Mouse (Mus musculus) E14TG2a.4 (cell line): ENCODE results near the gene Ginm1.

Experiments used
- H3K27me3 ChIP-seq: 2 replicates; pipeline ENCODE4 v1.6.1; 2014; ENCODE audit warnings: low read length, control low read depth; ENCODE audit not compliant: insufficient read depth
- H3K36me3 ChIP-seq: 2 replicates; pipeline ENCODE4 v1.6.1; 2014; ENCODE audit warnings: low read length, control low read depth; ENCODE audit not compliant: insufficient read depth
- H3K4me1 ChIP-seq: replicated peaks from 2 replicates; pipeline ENCODE4 v1.6.1; 2014; ENCODE audit warnings: low read depth, low read length, control low read depth
- H3K4me3 ChIP-seq: replicated peaks from 2 replicates; pipeline ENCODE4 v1.5.1; 2014; ENCODE audit warnings: mild to moderate bottlenecking, low read length
- H3K9me3 ChIP-seq: 2 replicates; pipeline ENCODE4 v1.6.1; 2014; ENCODE audit warnings: low read length, control low read depth
- CTCF ChIP-seq: conservative IDR thresholded peaks from 2 replicates; pipeline ENCODE4 v1.5.1; 2014; ENCODE audit warnings: low read length
- NANOG ChIP-seq: IDR thresholded peaks from 2 replicates; pipeline ENCODE4 v1.6.1; 2014; ENCODE audit warnings: borderline replicate concordance, low read length, mixed read lengths
- POU5F1 ChIP-seq: IDR thresholded peaks from 2 replicates; pipeline ENCODE4 v1.6.1; 2014; ENCODE audit warnings: low read length, borderline replicate concordance

The Ginm1 gene

DNA sequence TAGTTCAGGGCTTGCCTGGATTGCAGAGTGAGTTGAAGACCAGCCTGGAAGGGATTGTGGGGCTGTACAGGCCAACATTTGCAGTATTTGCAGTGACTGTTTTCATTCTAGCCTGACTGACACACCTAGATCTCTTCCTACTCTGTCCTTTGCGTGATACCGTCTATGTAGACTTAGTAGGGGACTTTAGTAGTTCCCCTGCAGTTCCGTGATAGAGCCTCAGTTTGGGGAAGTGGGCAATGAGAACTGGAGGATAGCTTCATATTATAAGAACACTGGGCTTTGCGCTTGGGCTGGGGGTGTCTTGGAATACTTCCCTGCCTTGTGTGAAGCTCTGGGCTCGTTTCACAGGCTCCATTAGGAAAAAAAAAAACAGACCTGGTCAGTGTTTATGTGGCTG, 27.5 kb upstream of the Ginm1 start:
- no peaks in the 10 kb centered on the region for H3K9me3 ChIP-seq
- no peaks in the 10 kb centered on the region for H3K27me3 ChIP-seq
- peaks cover 88% of the 10 kb centered on the region for H3K36me3 ChIP-seq
- no peak for TF ChIP-seq CTCF
- H3K4me3 ChIP-seq: no peak overlapping the region
- H3K4me1 ChIP-seq: no peaks in the 10 kb centered on the region

- Histone ChIP-seq H3K4me3 (no peak overlapping the region), H3K27me3 (no peaks in the 10 kb centered on the region), H3K4me1 (no peaks in the 10 kb centered on the region), H3K9me3 (no peaks in the 10 kb centered on the region), H3K36me3 (peaks cover 89% of the 10 kb centered on the region)
- TF ChIP-seq POU5F1 (no peak), NANOG (no peak), CTCF (no peak)
These were observed 27.0 kb upstream of the Ginm1 start for GRCm38 (mm10) chr10:7819603-7820002.

- peaks cover 91% of the 10 kb centered on the region for H3K36me3 ChIP-seq
- no peak for TF ChIP-seq POU5F1
- TF ChIP-seq NANOG: no peak
- TF ChIP-seq CTCF: no peak
- H3K9me3 ChIP-seq: no peaks in the 10 kb centered on the region
These were observed 26.5 kb upstream of the Ginm1 start for GRCm38 (mm10) chr10:7819156-7819555.

DNA sequence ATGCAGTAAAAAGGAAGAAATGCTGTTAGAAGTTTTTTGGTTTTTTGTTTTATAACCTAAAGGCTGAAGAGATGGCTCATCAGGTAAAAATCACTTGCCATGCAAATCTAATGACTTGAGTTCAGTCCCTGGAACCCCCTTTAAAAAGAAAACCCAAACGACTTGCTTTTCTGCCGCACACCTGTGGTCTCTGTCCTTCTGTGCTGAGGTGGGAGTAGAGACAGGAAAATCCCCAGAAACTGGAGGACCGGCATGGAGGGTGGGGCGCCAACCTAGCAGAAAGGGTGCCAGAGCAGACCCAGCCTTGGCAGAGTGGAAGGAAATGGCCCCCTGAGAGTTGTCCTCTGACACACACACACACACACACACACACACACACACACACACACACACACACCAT, 26.1 kb upstream of the Ginm1 start:
- TF ChIP-seq POU5F1 (no peak), NANOG (no peak), CTCF (no peak)
- Histone ChIP-seq H3K36me3 (peaks cover 90% of the 10 kb centered on the region), H3K27me3 (no peaks in the 10 kb centered on the region), H3K4me3 (no peak overlapping the region), H3K4me1 (no peaks in the 10 kb centered on the region), H3K9me3 (no peaks in the 10 kb centered on the region)

More at GRCm38 (mm10) chr10:7819156-7819555, 26.5 kb upstream of the Ginm1 start:
- Histone ChIP-seq H3K4me3 (no peak overlapping the region), H3K4me1 (no peaks in the 10 kb centered on the region), H3K27me3 (no peaks in the 10 kb centered on the region)

DNA sequence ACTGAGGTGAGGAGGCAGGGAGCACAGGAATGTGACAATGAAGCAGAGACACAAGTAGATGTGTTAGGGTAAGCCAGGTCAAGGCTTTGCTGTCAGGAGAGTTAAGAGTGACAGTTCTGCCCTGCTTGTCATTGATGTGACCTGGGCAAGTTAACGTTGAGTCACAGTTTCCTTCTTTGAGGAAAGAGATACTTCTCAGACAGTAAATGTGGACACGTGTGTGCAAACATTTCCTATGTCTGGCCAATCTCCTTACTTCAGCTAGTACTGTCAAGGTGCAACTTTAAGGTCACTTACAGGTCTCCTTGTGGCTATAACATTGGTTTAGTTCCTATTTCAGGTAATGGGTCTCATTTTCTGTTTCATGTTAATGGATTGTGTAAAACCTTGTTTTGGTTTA, 23.9 kb upstream of the Ginm1 start:
- Histone ChIP-seq H3K36me3 (peaks cover 94% of the 10 kb centered on the region), H3K27me3 (no peaks in the 10 kb centered on the region), H3K4me3 (no peak overlapping the region), H3K4me1 (no peaks in the 10 kb centered on the region), H3K9me3 (no peaks in the 10 kb centered on the region)
- TF ChIP-seq NANOG: no peak
- TF ChIP-seq POU5F1: no peak
- no peak for TF ChIP-seq CTCF

DNA sequence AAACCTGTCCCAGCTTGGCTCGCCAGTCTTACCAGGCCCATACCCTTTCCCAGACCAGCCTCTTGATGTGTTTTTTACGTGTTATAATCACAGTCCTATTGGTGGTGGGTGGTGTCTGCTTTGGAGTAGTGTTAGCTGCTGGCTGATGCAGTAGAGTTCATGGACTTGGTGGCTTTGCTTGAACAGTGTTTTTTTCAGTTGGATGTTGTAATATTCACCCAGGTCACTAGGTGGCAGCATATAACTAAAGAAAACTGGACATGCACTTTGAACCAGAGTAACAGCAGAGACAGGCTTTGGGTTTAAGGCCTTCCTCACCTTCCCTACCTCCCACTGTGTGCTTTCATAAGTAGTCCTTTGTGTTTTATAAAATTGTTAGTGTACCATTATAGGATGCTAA, 17.3 kb upstream of the Ginm1 start:
- no peaks in the 10 kb centered on the region for H3K27me3 ChIP-seq
- H3K36me3 ChIP-seq: peaks cover 94% of the 10 kb centered on the region
- H3K4me1 ChIP-seq: no peaks in the 10 kb centered on the region; the same call in 1 of the 2 replicates
- no peak overlapping the region for H3K4me3 ChIP-seq
- no peaks in the 10 kb centered on the region for H3K9me3 ChIP-seq
- TF ChIP-seq POU5F1 (no peak), CTCF (peak; percentile 68), NANOG (no peak)

GRCm38 (mm10) chr10:7802519-7803140, 10.0 kb upstream of the Ginm1 start:
- Histone ChIP-seq H3K36me3 (peaks cover 96% of the 10 kb centered on the region), H3K27me3 (no peaks in the 10 kb centered on the region), H3K9me3 (no peaks in the 10 kb centered on the region), H3K4me1 (no peaks in the 10 kb centered on the region), H3K4me3 (no peak overlapping the region)
- TF ChIP-seq CTCF: no peak
- TF ChIP-seq POU5F1: no peak
- TF ChIP-seq NANOG: no peak

GRCm38 (mm10) chr10:7801258-7801657, 8.6 kb upstream of the Ginm1 start:
- Histone ChIP-seq H3K9me3 (no peaks in the 10 kb centered on the region), H3K27me3 (no peaks in the 10 kb centered on the region), H3K36me3 (peaks cover 98% of the 10 kb centered on the region), H3K4me3 (no peak overlapping the region), H3K4me1 (no peaks in the 10 kb centered on the region)
- no peak for TF ChIP-seq POU5F1

- no peak for TF ChIP-seq CTCF
- no peak for TF ChIP-seq NANOG
- no peak for TF ChIP-seq POU5F1
- Histone ChIP-seq H3K36me3 (peaks cover 47% of the 10 kb centered on the region), H3K4me1 (peaks cover 34% of the 10 kb centered on the region), H3K27me3 (no peaks in the 10 kb centered on the region), H3K4me3 (peak overlapping the region; percentile 96), H3K9me3 (no peaks in the 10 kb centered on the region)
These were observed 322 bp downstream of the Ginm1 start for GRCm38 (mm10) chr10:7792254-7792750.
